Mouse (Mus musculus): ENCODE data around the gene Sgta.

DNA sequence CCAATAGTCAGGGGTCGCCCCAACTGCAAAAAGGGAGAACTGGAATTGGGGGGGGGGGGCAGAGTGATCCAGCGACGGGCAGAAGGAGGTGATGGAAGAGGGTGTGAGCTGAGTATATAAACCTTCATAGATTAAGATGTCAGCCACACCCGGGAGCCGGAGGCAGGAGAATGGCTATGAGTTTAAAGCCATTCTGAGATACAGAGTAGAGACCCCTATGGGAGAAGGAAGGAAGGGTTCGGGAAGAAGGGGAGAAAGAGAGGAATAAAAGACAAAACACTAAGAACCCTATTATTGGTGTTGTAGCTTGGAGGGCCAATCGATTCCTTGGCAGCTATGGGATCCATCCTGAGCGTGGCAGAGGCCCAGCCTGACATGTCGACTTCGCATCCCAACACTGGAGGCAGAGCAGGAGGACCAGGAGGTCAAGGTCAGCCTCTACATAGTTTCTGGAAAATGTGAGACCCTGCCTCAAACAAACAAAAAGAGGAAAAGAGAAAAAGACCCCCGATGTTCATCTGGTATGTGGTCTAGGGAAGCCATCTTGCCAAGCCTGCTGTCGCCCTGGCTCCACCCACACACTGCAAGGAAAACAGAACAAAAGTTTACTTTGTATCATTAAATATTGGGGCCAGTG, 34.2 kb downstream of the Sgta start, which contains the start of gene Diras1:
- no peak for TF ChIP-seq POLR2A (IDR thresholded peaks at IDR 0.05; ENCODE audit: extremely low read depth, insufficient read depth, low read length)
- no peak for TF ChIP-seq CTCF (IDR thresholded peaks at IDR 0.05; ENCODE audit: extremely low read depth, insufficient read depth, low read length)
